Mouse (Mus musculus) stomach, embryonic 16.5 days (tissue): ENCODE measurements around the gene Clmn. TPM values are rescaled to one million over a fixed set of nuclear protein-coding genes. Genes with fewer than 3 reads are reported as not detected.

Source experiments
- ATAC-seq: fragments of 200-750 bp; cut with Nextera tagmentation; 2 replicates; pipeline ENCODE4 v1.8.0; 2017; ENCODE audit warnings: moderate number of reproducible peaks, moderate TSS enrichment; ENCODE audit not compliant: insufficient read depth, low FRiP score
- H3K27ac ChIP-seq: fragments of 300-500 bp; sonication (generic); 2 replicates; pipeline ENCODE4 v1.5.1; 2014; ENCODE audit warnings: low read length
- H3K27me3 ChIP-seq: fragments of 300-500 bp; sonication (generic); 2 replicates; pipeline ENCODE4 v1.6.1; 2014; ENCODE audit warnings: low read length, control low read depth, mixed read lengths; ENCODE audit not compliant: control insufficient read depth, insufficient read depth
- H3K36me3 ChIP-seq: fragments of 300-500 bp; sonication (generic); 2 replicates; pipeline ENCODE4 v1.6.1; 2014; ENCODE audit warnings: low read length; ENCODE audit not compliant: control insufficient read depth, insufficient read depth
- H3K4me1 ChIP-seq: fragments of 300-500 bp; sonication (generic); 2 replicates; pipeline ENCODE4 v1.6.1; 2014; ENCODE audit warnings: low read length, control low read depth, mixed read lengths; ENCODE audit not compliant: control insufficient read depth, insufficient read depth
- H3K4me2 ChIP-seq: fragments of 300-500 bp; sonication (generic); 2 replicates; pipeline ENCODE4 v1.6.1; 2014; ENCODE audit warnings: low read depth, low read length, mixed read lengths
- H3K4me3 ChIP-seq: fragments of 300-500 bp; sonication (generic); replicated peaks from 2 replicates; pipeline ENCODE4 v1.5.1; 2014; ENCODE audit warnings: mild to moderate bottlenecking, low read length
- H3K9ac ChIP-seq: fragments of 300-500 bp; sonication (generic); 2 replicates; pipeline ENCODE4 v1.6.1; 2014; ENCODE audit warnings: low read length
- H3K9me3 ChIP-seq: fragments of 300-500 bp; sonication (generic); replicated peaks from 2 replicates; pipeline ENCODE4 v1.6.1; 2016; ENCODE audit warnings: low read length, control low read depth; ENCODE audit not compliant: control insufficient read depth
- WGBS: fragments of 180-500 bp; shearing (Covaris S2); extraction: QIAGEN DNeasy Blood & Tissue Kit; methylation state at CpG from one replicate; pipeline ENCODE4 v1.1.7; 2014; 5-methylcytosine and 5-hydroxymethylcytosine counted together
- polyA plus RNA-seq: library from polyadenylated mRNA; unstranded; fragments of >200 nt; fragmentation: Nextera tagmentation; extraction: Ambion mirVana; gene quantifications from 2 replicates; pipeline ENCODE4 v1.2.1, GENCODE M21; 2015

Gene Clmn
- polyA plus RNA-seq, 1 experiment from 2014 or later: 2.3 TPM

DNA sequence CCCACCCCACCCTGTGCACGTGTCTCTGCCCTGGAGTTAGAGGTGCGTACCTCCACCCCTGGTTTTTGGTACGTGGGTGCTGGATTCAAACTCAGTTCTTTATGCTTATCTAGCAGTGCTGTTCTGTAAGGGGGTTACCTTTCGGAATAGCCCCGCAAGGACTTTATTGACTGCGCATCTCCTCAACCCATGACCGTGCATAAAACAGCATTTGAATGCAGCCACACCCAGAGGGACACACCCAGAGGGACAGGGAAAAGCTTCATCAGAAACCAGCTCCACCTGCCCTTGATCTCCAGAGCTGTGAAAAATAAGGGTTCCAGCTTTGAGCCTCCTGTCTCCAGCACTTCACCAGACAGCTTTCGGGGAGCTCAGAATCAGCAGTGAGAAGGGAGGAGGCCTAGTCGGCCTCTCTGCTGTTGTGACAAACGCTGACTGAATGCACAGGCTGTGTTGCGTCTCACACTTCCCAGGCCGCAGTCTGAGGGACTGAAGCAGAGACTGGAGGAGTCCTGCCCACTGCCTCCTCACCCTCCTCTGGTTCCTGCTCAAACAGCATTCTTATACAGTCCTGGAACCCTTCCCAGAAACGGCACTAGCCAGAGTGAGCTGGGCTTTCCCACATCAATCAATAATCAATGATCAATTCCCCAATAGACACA is 37.6 kb upstream of the Clmn start:
- 70% methylated on average over 13 of the region's 13 CpGs for WGBS
- Histone ChIP-seq H3K27ac (no peak overlapping the region), H3K36me3 (no peaks in the 10 kb centered on the region), H3K9me3 (no peaks in the 10 kb centered on the region), H3K9ac (no peak overlapping the region), H3K27me3 (no peaks in the 10 kb centered on the region), H3K4me3 (no peak overlapping the region), H3K4me2 (no peak overlapping the region), H3K4me1 (0 out of 2 replicates have a peak, but pooled peaks cover 7% of the 10 kb centered on the region)
- ATAC-seq: no peak

DNA sequence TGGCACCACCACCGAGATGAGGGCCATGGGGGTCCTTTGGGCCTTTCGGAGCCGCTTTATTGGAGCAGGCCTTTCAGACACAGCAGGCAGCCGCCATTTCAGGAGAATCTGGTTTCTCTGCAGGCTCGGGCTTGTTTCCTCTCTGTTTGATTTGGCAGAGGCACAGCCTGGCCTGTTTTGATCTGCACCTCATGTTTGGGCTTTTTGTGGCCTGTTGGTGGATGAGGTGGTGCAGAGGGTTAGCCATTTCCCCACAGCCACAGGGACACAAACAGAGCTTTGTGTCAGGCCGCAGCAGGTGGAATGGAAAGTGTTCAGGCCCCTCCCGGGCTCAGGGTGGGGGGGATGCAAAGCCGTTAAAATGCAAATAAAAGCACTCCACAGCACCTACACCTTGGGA is 36.4 kb upstream of the Clmn start:
- no peaks in the 10 kb centered on the region for H3K27me3 ChIP-seq
- H3K27ac ChIP-seq: no peak overlapping the region
- no peak overlapping the region for H3K9ac ChIP-seq
- no peak overlapping the region for H3K4me3 ChIP-seq
- 0 out of 2 replicates have a peak, but pooled peaks cover 14% of the 10 kb centered on the region for H3K4me1 ChIP-seq
- WGBS: 51% methylated on average over 8 of the region's 8 CpGs
- no peaks in the 10 kb centered on the region for H3K9me3 ChIP-seq
- no peaks in the 10 kb centered on the region for H3K36me3 ChIP-seq
- ATAC-seq: no peak
- no peak overlapping the region for H3K4me2 ChIP-seq

DNA sequence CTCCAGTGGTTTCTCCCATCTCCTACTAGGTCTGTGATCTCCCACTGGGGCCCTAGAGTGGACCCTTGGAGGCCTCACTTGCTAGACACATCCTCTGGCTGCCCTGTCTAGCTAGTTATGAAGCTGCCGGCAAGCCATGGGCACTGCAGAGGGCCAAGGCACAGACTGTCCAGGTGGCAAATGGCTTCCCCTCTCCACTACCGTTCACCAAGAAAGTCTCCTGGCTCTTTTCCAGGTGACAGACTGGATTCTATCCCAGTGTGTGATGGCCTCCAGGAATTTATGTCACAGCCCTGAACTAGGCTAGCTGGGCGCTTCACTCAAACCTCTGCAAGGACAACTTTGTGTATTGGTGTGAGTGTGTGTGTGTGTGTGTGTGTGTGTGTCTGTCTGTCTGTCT is 35.0 kb upstream of the Clmn start:
- no peaks in the 10 kb centered on the region for H3K9me3 ChIP-seq
- H3K36me3 ChIP-seq: no peaks in the 10 kb centered on the region
- no peak overlapping the region for H3K9ac ChIP-seq
- H3K27me3 ChIP-seq: no peaks in the 10 kb centered on the region
- no peak overlapping the region for H3K27ac ChIP-seq
- H3K4me3 ChIP-seq: no peak overlapping the region
- H3K4me1 ChIP-seq: 0 out of 2 replicates have a peak, but pooled peaks cover 14% of the 10 kb centered on the region
- no peak for ATAC-seq
- H3K4me2 ChIP-seq: no peak overlapping the region
- WGBS: 56% methylated on average over 3 of the region's 3 CpGs

DNA sequence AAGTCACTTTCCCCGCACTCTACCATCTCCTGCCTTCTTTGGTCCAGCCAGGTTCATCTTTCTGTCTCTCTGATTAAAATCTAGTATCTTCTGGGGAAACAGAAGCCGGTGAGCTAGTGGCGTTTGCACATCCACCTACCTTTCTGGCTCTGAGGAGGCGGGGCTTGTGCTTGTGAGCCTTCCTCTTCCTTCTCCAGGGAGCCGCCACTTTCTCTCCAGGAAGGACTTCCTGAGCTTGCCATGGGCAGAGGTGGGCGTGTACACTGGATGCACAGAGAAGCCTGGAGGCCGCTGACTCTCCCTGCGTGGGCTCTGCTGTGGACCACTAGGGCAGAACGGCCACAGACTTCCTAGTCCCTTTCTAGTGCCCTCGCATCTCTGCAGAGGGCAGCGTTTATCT is 34.3 kb upstream of the Clmn start:
- Histone ChIP-seq H3K4me3 (no peak overlapping the region), H3K4me2 (no peak overlapping the region), H3K4me1 (0 out of 2 replicates have a peak, but pooled peaks cover 14% of the 10 kb centered on the region), H3K36me3 (no peaks in the 10 kb centered on the region), H3K9me3 (no peaks in the 10 kb centered on the region), H3K27me3 (no peaks in the 10 kb centered on the region), H3K27ac (no peak overlapping the region), H3K9ac (no peak overlapping the region)
- ATAC-seq: no peak
- 50% methylated on average over 11 of the region's 11 CpGs for WGBS

DNA sequence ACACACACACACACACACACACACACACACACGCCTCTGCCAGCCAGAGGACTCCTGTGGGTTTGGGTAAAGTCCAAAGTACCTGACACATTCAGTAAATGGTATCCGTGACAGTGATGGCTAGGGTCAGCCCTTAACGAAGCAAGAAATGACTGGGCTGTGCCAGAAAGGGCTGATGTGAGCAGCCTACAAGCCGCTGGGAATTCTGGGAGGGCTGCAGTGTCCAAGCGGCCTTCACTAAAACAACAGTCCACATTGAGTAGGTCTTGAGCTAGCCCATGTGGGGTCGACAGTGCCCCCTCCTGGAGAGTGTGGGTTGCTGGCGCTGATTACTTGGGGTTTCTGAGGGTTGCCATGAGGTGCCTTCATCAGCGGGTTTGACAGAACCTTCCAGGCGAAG is 33.8 kb upstream of the Clmn start:
- Histone ChIP-seq H3K4me3 (no peak overlapping the region), H3K9ac (no peak overlapping the region), H3K9me3 (no peaks in the 10 kb centered on the region), H3K4me2 (no peak overlapping the region), H3K36me3 (no peaks in the 10 kb centered on the region), H3K27ac (no peak overlapping the region), H3K27me3 (no peaks in the 10 kb centered on the region), H3K4me1 (0 out of 2 replicates have a peak, but pooled peaks cover 10% of the 10 kb centered on the region)
- 72% methylated on average over 9 of the region's 9 CpGs for whole genome bisulfite sequencing
- ATAC-seq: no peak; the same call in 1 of the 2 replicates

DNA sequence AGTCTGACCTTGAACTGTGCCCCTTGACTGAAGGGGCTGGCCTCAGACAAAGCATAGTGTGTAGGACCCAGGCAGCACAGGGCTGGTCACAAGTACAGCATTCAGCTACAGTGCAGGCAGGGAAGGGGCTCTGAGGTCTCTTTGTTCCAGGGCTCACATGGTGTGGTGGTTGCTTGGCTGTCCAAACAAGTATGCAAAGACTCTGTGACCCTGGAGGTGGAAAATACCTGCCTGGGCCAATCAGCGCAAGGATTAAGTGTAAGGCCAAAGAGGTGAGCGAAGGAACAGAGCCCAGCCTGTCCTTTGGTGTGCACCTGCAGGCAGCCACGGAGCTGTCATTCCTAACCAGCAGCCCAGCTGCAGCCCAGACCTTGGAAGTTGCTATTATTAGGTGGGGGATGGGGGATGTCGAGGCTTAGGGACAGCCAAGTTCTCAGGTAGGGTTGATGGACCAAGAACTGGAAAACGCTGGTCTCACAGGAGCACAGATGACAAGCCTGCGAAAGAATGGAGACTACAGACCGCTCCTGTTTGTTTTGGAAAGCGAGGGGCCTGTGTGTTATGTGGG is 32.3 kb upstream of the Clmn start:
- WGBS: 49% methylated on average over 8 of the region's 8 CpGs
- ATAC-seq: peak; percentile 62
- Histone ChIP-seq H3K36me3 (no peaks in the 10 kb centered on the region), H3K4me1 (0 out of 2 replicates have a peak, but pooled peaks cover 10% of the 10 kb centered on the region), H3K4me2 (no peak overlapping the region), H3K9ac (no peak overlapping the region), H3K9me3 (no peaks in the 10 kb centered on the region), H3K27ac (peak overlapping the region; percentile 3; the same call in 1 of the 2 replicates), H3K4me3 (no peak overlapping the region), H3K27me3 (no peaks in the 10 kb centered on the region)

DNA sequence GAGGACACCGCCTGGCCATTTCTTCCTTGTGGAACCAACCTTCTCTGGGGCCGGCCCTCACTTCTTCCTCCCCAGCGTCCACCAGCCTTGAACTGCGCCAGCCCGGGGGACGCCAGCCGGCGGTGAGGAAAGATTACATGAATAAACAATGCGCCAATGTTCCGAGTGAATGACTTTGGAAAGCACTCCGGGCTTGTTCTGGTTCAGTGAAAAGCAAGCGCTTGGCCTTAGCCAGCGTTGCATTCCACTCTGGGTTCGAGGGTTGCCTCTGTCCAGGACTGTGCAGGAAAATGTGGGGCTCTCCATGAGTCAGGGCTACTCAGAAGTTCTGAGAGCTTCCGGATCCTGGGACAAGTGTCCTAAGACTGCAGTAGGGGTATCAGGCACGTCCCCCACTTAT is 31.8 kb upstream of the Clmn start:
- Histone ChIP-seq H3K4me2 (no peak overlapping the region), H3K36me3 (no peaks in the 10 kb centered on the region), H3K27ac (peak overlapping the region; percentile 3), H3K27me3 (no peaks in the 10 kb centered on the region), H3K9me3 (no peaks in the 10 kb centered on the region), H3K4me1 (0 out of 2 replicates have a peak, but pooled peaks cover 10% of the 10 kb centered on the region), H3K9ac (no peak overlapping the region), H3K4me3 (no peak overlapping the region)
- 47% methylated on average over 16 of the region's 16 CpGs for WGBS
- ATAC-seq: peak; percentile 56

DNA sequence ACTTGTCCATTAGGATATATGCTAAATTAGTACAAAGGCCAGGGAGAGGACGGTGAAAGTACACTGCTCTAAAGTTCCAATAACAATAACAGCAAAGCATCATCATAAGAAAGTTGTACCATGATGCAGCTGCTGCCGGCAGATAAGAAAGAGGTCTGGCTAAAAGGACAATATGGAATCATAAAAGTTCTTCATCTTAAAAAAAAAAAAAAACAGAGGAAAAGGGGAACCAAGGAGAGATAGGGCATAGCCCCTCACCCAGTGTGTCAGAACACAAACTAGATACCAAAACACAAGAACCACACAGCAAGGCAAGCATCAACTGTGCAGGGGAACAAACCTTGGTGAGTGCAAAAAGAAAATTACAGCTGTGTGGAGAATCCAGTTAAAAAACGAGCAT is 27.4 kb upstream of the Clmn start:
- WGBS: 91% methylated on average over 3 of the region's 3 CpGs
- 0 out of 2 replicates have a peak, but pooled peaks cover 4% of the 10 kb centered on the region for H3K4me1 ChIP-seq
- no peak overlapping the region for H3K4me2 ChIP-seq
- ATAC-seq: no peak
- no peaks in the 10 kb centered on the region for H3K36me3 ChIP-seq
- H3K9ac ChIP-seq: no peak overlapping the region
- H3K4me3 ChIP-seq: no peak overlapping the region
- H3K27me3 ChIP-seq: no peaks in the 10 kb centered on the region
- no peak overlapping the region for H3K27ac ChIP-seq
- H3K9me3 ChIP-seq: no peaks in the 10 kb centered on the region

DNA sequence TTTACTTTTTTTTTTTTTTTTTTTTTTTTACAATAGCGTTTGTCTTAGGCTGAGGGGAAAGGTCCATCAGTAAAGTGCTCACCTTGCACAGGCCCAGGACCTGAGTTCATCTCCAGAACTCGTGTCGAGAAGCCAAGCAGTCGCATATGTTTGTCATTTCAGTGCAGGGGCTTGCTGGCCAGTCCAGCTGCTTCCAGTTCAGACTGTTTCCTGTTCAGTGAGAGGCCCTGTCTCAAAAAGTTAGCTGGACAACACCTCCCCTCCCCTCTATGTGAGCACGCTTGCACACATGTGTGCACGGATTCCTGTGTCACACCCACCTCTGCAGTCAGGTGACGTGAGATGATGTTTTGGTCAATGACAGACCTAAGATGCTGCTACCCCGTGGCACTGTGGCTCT is 25.2 kb upstream of the Clmn start:
- Histone ChIP-seq H3K36me3 (no peaks in the 10 kb centered on the region), H3K4me1 (no peaks in the 10 kb centered on the region), H3K9ac (no peak overlapping the region), H3K4me2 (no peak overlapping the region), H3K27ac (no peak overlapping the region), H3K27me3 (no peaks in the 10 kb centered on the region), H3K9me3 (no peaks in the 10 kb centered on the region), H3K4me3 (no peak overlapping the region)
- WGBS: 80% methylated on average over 8 of the region's 8 CpGs
- no peak for ATAC-seq
